Mouse (Mus musculus) kidney, postnatal 0 days (tissue): ENCODE measurements around the gene Unk. TPM values are rescaled to one million over a fixed set of nuclear protein-coding genes. Genes with fewer than 3 reads are reported as not detected.

Source experiments
- ATAC-seq: fragments of 200-750 bp; cut with Nextera tagmentation; replicated peaks from 2 replicates; pipeline ENCODE4 v1.8.0; 2017; ENCODE audit warnings: low read depth, moderate number of reproducible peaks, moderate TSS enrichment, moderate library complexity; ENCODE audit not compliant: low FRiP score
- DNase-seq: peaks from one replicate; pipeline ENCODE4 v3.0.0-alpha.2; 2016; ENCODE audit warnings: low spot score
- H3K27ac ChIP-seq: fragments of 300-500 bp; sonication (generic); 2 replicates; pipeline ENCODE4 v1.5.1; 2014; ENCODE audit warnings: mild to moderate bottlenecking
- H3K27me3 ChIP-seq: fragments of 300-500 bp; sonication (generic); 2 replicates; pipeline ENCODE4 v1.6.1; 2014; ENCODE audit warnings: low read length, mixed read lengths; ENCODE audit not compliant: insufficient read depth
- H3K36me3 ChIP-seq: fragments of 300-500 bp; sonication (generic); 2 replicates; pipeline ENCODE4 v1.6.1; 2014; ENCODE audit warnings: low read length, mixed read lengths; ENCODE audit not compliant: insufficient read depth
- H3K4me1 ChIP-seq: fragments of 300-500 bp; sonication (generic); replicated peaks from 2 replicates; pipeline ENCODE4 v1.6.1; 2014; ENCODE audit warnings: antibody characterized with exemption, low read length, mixed read lengths; ENCODE audit not compliant: insufficient read depth
- H3K4me2 ChIP-seq: fragments of 300-500 bp; sonication (generic); 2 replicates; pipeline ENCODE4 v1.6.1; 2014; ENCODE audit warnings: mild to moderate bottlenecking, low read length, moderate library complexity, mixed read lengths
- H3K4me3 ChIP-seq: fragments of 300-500 bp; sonication (generic); replicated peaks from 2 replicates; pipeline ENCODE4 v1.5.1; 2014; ENCODE audit warnings: low read depth, low read length
- H3K9ac ChIP-seq: fragments of 300-500 bp; sonication (generic); 2 replicates; pipeline ENCODE4 v1.6.1; 2014; ENCODE audit warnings: low read depth, low read length
- H3K9me3 ChIP-seq: fragments of 300-500 bp; sonication (generic); replicated peaks from 2 replicates; pipeline ENCODE4 v1.6.1; 2016; ENCODE audit warnings: low read length, inconsistent platforms, mixed read lengths
- CTCF ChIP-seq: IDR thresholded peaks from 2 replicates; pipeline ENCODE4 v1.5.1; 2016; ENCODE audit warnings: antibody characterized with exemption, low read depth, mild to moderate bottlenecking, moderate library complexity
- WGBS: fragments of 180-500 bp; shearing (Covaris S2); extraction: QIAGEN DNeasy Blood & Tissue Kit; methylation state at CpG from one replicate; pipeline ENCODE4 v1.1.7; 2014; 5-methylcytosine and 5-hydroxymethylcytosine counted together
- polyA plus RNA-seq: library from polyadenylated mRNA; unstranded; fragments of >200 nt; fragmentation: Nextera tagmentation; extraction: Ambion mirVana; gene quantifications from 2 replicates; pipeline ENCODE4 v1.2.1, GENCODE M21; 2015

Unk gene
- polyA plus RNA-seq, 1 experiment from 2014 or later = 21.4 TPM

DNA sequence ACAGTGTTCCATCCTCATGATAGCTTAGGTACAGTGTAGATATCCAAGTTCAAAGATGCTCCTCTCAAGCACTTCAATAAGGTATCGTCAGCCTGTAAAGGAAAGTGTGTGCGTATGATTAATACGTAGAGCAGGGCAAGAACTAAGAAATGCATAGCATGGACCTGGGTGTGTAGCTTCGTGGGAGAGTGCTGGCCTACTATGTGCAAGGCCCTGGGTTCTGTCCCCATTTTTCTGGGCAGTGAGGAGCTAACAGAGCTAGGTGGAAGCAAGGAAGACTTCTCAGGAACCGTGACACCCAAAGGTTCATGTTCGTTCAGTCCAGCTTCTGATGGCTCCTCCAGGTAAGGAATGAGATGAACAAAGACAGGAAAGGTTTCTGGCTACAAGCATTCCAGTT, 15.1 kb downstream of the Unk start:
- Histone ChIP-seq H3K36me3 (peaks cover 42% of the 10 kb centered on the region; the same call in 1 of the 2 replicates), H3K27ac (no peak overlapping the region), H3K9me3 (no peaks in the 10 kb centered on the region), H3K4me2 (no peak overlapping the region), H3K27me3 (no peaks in the 10 kb centered on the region), H3K4me3 (no peak overlapping the region), H3K4me1 (no peaks in the 10 kb centered on the region), H3K9ac (no peak overlapping the region)
- ATAC-seq (no peak), DNase-seq (no peak)
- 93% methylated on average over 6 of the region's 6 CpGs for WGBS
- no peak for TF ChIP-seq CTCF

DNA sequence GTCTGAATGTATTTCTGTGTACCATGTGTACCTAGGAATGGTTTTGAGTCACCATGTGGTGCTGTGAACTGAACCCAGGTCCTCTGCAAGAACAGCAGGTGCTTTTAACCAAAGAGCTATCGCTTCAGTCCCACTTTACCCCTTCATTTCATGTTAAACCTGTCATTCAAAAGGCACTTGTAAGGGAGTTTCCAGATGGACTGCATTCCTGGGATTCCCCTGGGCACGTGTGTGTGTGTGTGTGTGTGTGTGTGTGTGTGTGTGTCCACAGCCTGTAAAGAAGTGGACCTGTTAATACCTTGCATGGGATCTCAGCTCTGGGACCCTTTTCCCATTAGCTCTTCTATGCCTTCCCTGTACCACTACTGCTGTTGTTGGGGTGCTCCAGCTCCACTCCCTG, 19.5 kb downstream of the Unk start:
- Histone ChIP-seq H3K4me2 (no peak overlapping the region), H3K9ac (no peak overlapping the region), H3K27ac (no peak overlapping the region), H3K4me1 (no peaks in the 10 kb centered on the region), H3K36me3 (peaks cover 69% of the 10 kb centered on the region), H3K27me3 (no peaks in the 10 kb centered on the region), H3K9me3 (no peaks in the 10 kb centered on the region), H3K4me3 (no peak overlapping the region)
- 82% methylated on average over 2 of the region's 2 CpGs for WGBS
- TF ChIP-seq CTCF = no peak
- no peak for DNase-seq
- ATAC-seq = no peak

DNA sequence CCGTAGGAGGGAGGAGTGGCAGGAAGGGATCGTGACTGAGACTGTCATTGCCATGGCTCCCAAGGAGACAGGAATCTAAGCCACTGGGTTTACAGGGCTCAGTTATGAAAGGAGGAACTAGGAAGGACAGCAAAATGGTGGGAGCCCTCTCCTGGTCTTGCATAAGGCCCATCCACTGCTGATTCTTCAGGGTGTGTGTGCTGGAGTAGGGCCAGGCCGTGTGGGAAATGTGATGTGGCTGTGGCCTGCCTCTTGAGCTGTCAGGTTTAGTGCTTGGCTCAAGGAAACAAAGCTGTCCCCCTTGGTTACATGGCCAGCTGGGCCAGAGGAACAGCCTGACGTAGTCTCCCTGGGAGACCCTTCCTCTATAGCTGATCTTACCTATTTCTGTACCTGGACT, 20.1 kb downstream of the Unk start:
- H3K27ac ChIP-seq = no peak overlapping the region
- no peaks in the 10 kb centered on the region for H3K4me1 ChIP-seq
- no peaks in the 10 kb centered on the region for H3K27me3 ChIP-seq
- H3K4me2 ChIP-seq = no peak overlapping the region
- no peak overlapping the region for H3K9ac ChIP-seq
- no peak for TF ChIP-seq CTCF
- no peak for DNase-seq
- WGBS = 82% methylated on average over 4 of the region's 4 CpGs
- H3K4me3 ChIP-seq = no peak overlapping the region
- H3K36me3 ChIP-seq = peaks cover 74% of the 10 kb centered on the region
- ATAC-seq = no peak
- H3K9me3 ChIP-seq = no peaks in the 10 kb centered on the region

DNA sequence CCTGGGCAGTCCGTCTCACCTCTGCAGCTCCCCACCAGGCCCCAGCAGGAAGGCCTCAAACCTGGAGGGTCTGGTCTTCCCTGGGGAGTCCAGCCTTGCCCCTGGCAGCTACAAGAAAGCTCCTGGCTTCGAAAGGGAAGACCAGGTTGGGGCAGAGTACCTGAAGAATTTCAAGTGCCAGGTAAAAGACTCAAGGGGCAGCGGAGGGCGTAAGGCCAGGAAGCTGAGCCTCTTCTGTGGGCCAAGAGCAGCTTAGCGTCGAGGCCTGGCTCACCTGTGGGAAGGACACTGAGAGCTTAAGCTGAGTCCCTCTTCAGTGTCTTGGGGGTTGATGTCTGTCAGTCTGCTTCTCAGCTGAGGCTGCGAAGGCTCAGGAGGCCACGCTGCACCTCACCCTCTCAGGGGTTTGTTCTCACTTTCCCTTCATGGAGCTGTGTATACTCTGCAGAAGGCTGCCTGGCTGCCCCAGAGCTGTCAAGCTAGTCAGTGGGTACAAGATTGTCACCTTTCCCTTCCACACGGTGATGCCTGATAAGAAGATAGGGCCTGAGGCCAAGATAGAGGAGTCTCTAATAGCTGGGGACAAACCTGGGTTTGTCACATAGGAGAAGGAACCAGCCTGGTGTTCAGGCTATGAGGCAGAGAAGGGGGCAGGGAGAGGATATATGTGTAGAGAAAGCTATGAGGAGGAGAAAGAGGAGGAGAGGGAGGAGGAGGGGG, 23.5 kb downstream of the Unk start:
- Histone ChIP-seq H3K9ac (no peak overlapping the region), H3K4me3 (no peak overlapping the region), H3K27ac (no peak overlapping the region), H3K4me2 (no peak overlapping the region), H3K27me3 (no peaks in the 10 kb centered on the region), H3K36me3 (peaks cover 88% of the 10 kb centered on the region), H3K4me1 (no peaks in the 10 kb centered on the region), H3K9me3 (no peaks in the 10 kb centered on the region)
- no peak for ATAC-seq
- WGBS = 93% methylated on average over 9 of the region's 9 CpGs
- TF ChIP-seq CTCF = no peak
- DNase-seq = no peak

DNA sequence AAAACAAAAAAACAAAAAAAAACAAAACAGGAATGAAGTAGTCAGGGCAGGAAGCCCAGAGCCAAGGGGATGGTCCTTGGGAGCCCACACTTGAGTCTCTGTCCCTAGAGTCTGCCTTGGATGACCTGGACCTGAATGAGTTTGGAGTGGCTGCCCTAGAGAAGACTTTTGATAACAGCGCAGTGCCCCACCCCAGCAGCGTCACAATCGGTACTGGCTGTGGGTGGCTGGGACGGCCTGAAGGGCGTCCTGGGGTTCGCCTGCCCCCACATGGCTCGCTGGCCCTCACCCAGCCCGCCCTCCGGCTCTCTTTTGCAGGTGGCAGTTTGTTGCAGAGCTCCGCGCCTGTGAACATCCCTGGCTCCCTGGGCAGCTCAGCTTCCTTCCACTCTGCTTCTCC, 25.8 kb downstream of the Unk start:
- Histone ChIP-seq H3K9me3 (no peaks in the 10 kb centered on the region), H3K4me2 (no peak overlapping the region), H3K4me1 (no peaks in the 10 kb centered on the region), H3K9ac (no peak overlapping the region), H3K4me3 (no peak overlapping the region), H3K36me3 (peaks cover 81% of the 10 kb centered on the region), H3K27ac (no peak overlapping the region), H3K27me3 (no peaks in the 10 kb centered on the region)
- ATAC-seq (no peak), DNase-seq (no peak)
- 93% methylated on average over 10 of the region's 11 CpGs for WGBS
- no peak for TF ChIP-seq CTCF

DNA sequence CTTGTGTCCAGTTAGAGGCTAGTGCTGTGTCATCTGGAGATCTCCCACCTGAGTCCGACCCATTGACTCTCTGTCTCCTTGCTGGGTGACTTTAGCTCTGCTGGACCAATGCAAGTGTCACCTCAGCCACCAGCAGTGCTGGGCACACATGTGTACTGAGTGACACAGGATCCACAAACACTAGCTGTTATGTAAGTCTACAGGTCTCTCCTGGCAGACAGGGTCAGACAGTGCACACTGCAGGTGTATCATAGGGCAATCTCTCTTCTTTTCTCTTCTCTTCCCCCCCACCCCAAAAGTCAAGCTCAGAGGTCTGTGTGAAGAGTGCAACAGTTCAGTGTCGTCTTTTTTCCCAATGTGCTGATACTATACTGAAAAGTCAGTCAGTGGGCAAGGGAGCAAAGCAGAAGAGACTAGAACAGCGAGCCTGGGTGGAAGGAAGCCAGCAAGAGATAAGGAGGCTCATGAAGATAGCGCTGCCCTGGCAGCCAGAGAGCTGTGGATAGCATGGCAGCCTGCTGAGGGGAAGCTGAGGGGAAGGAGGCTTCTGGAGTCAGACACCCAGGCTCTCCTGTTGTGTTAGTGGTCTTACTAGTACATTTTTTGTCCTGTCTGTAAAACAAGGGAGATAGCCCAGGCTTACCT, 27.2 kb downstream of the Unk start:
- DNase-seq (no peak), ATAC-seq (no peak)
- no peak overlapping the region for H3K4me3 ChIP-seq
- no peaks in the 10 kb centered on the region for H3K9me3 ChIP-seq
- peaks cover 85% of the 10 kb centered on the region for H3K36me3 ChIP-seq
- no peak for TF ChIP-seq CTCF
- no peak overlapping the region for H3K27ac ChIP-seq
- no peak overlapping the region for H3K4me2 ChIP-seq
- H3K27me3 ChIP-seq = no peaks in the 10 kb centered on the region
- H3K9ac ChIP-seq = no peak overlapping the region
- WGBS = 82% methylated on average over 4 of the region's 4 CpGs
- no peaks in the 10 kb centered on the region for H3K4me1 ChIP-seq
